27 mouse cellular contexts compared by ENCODE assay signal in genomic region chr6:127869121-127869520, GRCm38 (mm10). TPM values are rescaled to one million over a fixed set of nuclear protein-coding genes. Genes with fewer than 3 reads are reported as not detected.
DNase-seq lines count a peak whose midpoint lies in the region; ATAC-seq and TF ChIP-seq lines count a peak whose summit lies in the region.
"Had no signal": no experiment of that assay in that cellular context is flagged by ENCODE, and none has a peak within 500 bp of the region (broad histone marks: within the 10 kb centered on the region; RNA-seq: fewer than 3 reads in every experiment).

No protein-coding gene starts in this region.

- no peak for DNase-seq in forebrain, embryonic 10.5 days (ENCODE audit: extremely low spot score, low spot score)
- no peak for DNase-seq in forebrain, postnatal 0 days
- DNase-seq in adipocyte (ENCODE audit: low spot score): peak; percentile 33
- no peak for DNase-seq in embryonic facial prominence, embryonic 14.5 days (ENCODE audit: low spot score)
- no peak for DNase-seq in ovary, postnatal 36 days (ENCODE audit: low spot score)
- no peak for DNase-seq in lung, postnatal 10 days
- no peak for DNase-seq in embryo, embryonic 10 days (ENCODE audit: low spot score)
- DNase-seq: adrenal gland, postnatal 25 days; cerebellum, adult 18-20 months; cerebellum, postnatal 10 days; heart, postnatal 14 days; kidney, adult 2 months; left cerebral cortex, postnatal 4 days; lung, adult 2 months; lung, postnatal 14 days; retina, postnatal 1 day; right cerebral cortex, postnatal 14 days had no signal

- no peaks in the 10 kb centered on the region for H3K36me3 ChIP-seq in forebrain, embryonic 10.5 days (replicated peaks)
- H3K36me3 ChIP-seq in forebrain, postnatal 0 days (ENCODE audit: insufficient read depth): no peaks in the 10 kb centered on the region
- H3K36me3 ChIP-seq in embryonic facial prominence, embryonic 14.5 days (ENCODE audit: control insufficient read depth, insufficient read depth, low read length): no peaks in the 10 kb centered on the region
- no peaks in the 10 kb centered on the region for H3K36me3 ChIP-seq in limb, embryonic 13.5 days
- H3K36me3 ChIP-seq: forebrain, embryonic 15.5 days; midbrain, embryonic 13.5 days had no signal

- H3K4me1 ChIP-seq in forebrain, embryonic 10.5 days: peaks cover 18% of the 10 kb centered on the region
- no peaks in the 10 kb centered on the region for H3K4me1 ChIP-seq in forebrain, postnatal 0 days (ENCODE audit: insufficient read depth)
- peaks cover 34% of the 10 kb centered on the region for H3K4me1 ChIP-seq in embryonic facial prominence, embryonic 14.5 days (ENCODE audit: control insufficient read depth, insufficient read depth, low read length)
- peaks cover 29% of the 10 kb centered on the region for H3K4me1 ChIP-seq in limb, embryonic 13.5 days
- H3K4me1 ChIP-seq: midbrain, embryonic 13.5 days had no signal

- 84% methylated on average over 7 of the region's 7 CpGs for WGBS in forebrain, embryonic 10.5 days
- WGBS in forebrain, postnatal 0 days: 79% methylated on average over 7 of the region's 7 CpGs
- 55% methylated on average over 7 of the region's 7 CpGs for WGBS in embryonic facial prominence, embryonic 14.5 days
- WGBS in limb, embryonic 13.5 days: 72% methylated on average over 7 of the region's 7 CpGs

- H3K9ac ChIP-seq in forebrain, postnatal 0 days: no peak overlapping the region
- H3K9ac ChIP-seq in embryonic facial prominence, embryonic 14.5 days (ENCODE audit: low read depth, low read length): no peak overlapping the region
- H3K9ac ChIP-seq in limb, embryonic 13.5 days: no peak overlapping the region
- H3K9ac ChIP-seq: forebrain, embryonic 15.5 days; liver, embryonic 14.5 days; midbrain, embryonic 13.5 days had no signal

- no peak for ATAC-seq in forebrain, postnatal 0 days
- ATAC-seq in embryonic facial prominence, embryonic 14.5 days (ENCODE audit: low read depth): no peak
- no peak for ATAC-seq in limb, embryonic 13.5 days (ENCODE audit: low FRiP score, low read depth)
- ATAC-seq: forebrain, embryonic 15.5 days; hindbrain, embryonic 16.5 days; midbrain, embryonic 13.5 days had no signal

- no peaks in the 10 kb centered on the region for H3K9me3 ChIP-seq in forebrain, embryonic 10.5 days
- no peaks in the 10 kb centered on the region for H3K9me3 ChIP-seq in forebrain, postnatal 0 days (ENCODE audit: low read length)
- H3K9me3 ChIP-seq in embryonic facial prominence, embryonic 14.5 days (ENCODE audit: control insufficient read depth, low read length): 0 out of 2 replicates have a peak, but pooled peaks cover 4% of the 10 kb centered on the region
- no peaks in the 10 kb centered on the region for H3K9me3 ChIP-seq in limb, embryonic 13.5 days
- H3K9me3 ChIP-seq: forebrain, embryonic 15.5 days; midbrain, embryonic 13.5 days had no signal

- H3K4me3 ChIP-seq in forebrain, embryonic 10.5 days: no peak overlapping the region
- H3K4me3 ChIP-seq in forebrain, postnatal 0 days (ENCODE audit: low read depth, low read length): no peak overlapping the region
- H3K4me3 ChIP-seq in embryonic facial prominence, embryonic 14.5 days (ENCODE audit: low read depth, low read length): no peak overlapping the region
- no peak overlapping the region for H3K4me3 ChIP-seq in limb, embryonic 13.5 days
- H3K4me3 ChIP-seq: forebrain, embryonic 15.5 days; midbrain, embryonic 13.5 days had no signal

- H3K4me2 ChIP-seq in forebrain, postnatal 0 days (ENCODE audit: low read depth): no peak overlapping the region
- no peak overlapping the region for H3K4me2 ChIP-seq in embryonic facial prominence, embryonic 14.5 days (ENCODE audit: low read depth, low read length)
- H3K4me2 ChIP-seq in limb, embryonic 13.5 days (replicated peaks): no peak overlapping the region
- H3K4me2 ChIP-seq: forebrain, embryonic 15.5 days; midbrain, embryonic 13.5 days had no signal

- H3K27ac ChIP-seq in forebrain, embryonic 10.5 days: peak overlapping the region; percentile 12; the same call in 1 of the 2 replicates
- no peak overlapping the region for H3K27ac ChIP-seq in forebrain, postnatal 0 days (ENCODE audit: low read depth, low read length)
- peak overlapping the region; percentile 97 for H3K27ac ChIP-seq in embryonic facial prominence, embryonic 14.5 days (replicated peaks; ENCODE audit: low read depth, low read length)
- peak overlapping the region; percentile 3; the same call in 1 of the 2 replicates for H3K27ac ChIP-seq in limb, embryonic 13.5 days
- H3K27ac ChIP-seq: forebrain, embryonic 15.5 days; kidney, postnatal 0 days; liver, embryonic 14.5 days; midbrain, embryonic 13.5 days had no signal

- H3K27me3 ChIP-seq in forebrain, embryonic 10.5 days (ENCODE audit: poor library complexity, severe bottlenecking): no peaks in the 10 kb centered on the region
- H3K27me3 ChIP-seq in forebrain, postnatal 0 days (ENCODE audit: insufficient read depth, low read length): no peaks in the 10 kb centered on the region
- no peaks in the 10 kb centered on the region for H3K27me3 ChIP-seq in embryonic facial prominence, embryonic 14.5 days (replicated peaks; ENCODE audit: control insufficient read depth, insufficient read depth, low read length)
- H3K27me3 ChIP-seq in limb, embryonic 13.5 days: no peaks in the 10 kb centered on the region
- H3K27me3 ChIP-seq: forebrain, embryonic 15.5 days had no signal

- no peak for TF ChIP-seq CTCF in forebrain, postnatal 0 days (IDR thresholded peaks at IDR 0.05; ENCODE audit: low read depth)

RNA-seq across cellular contexts. Expression of gene Tspan11, which starts 18.3 kb away (rescaled TPM):
- 3.6 and 3.9 TPM in 2 replicates for polyA plus RNA-seq in forebrain, embryonic 10.5 days (2016; fragmentation: Nextera tagmentation; extraction: Ambion mirVana)
- 5.9 and 6.4 TPM in 2 replicates for total RNA-seq in forebrain, postnatal 0 days (2014; rRNA removed)
- 6.8 and 7.6 TPM in 2 replicates for polyA plus RNA-seq in forebrain, postnatal 0 days (2015; fragmentation: Nextera tagmentation; extraction: Ambion mirVana)
- polyA plus RNA-seq in embryonic facial prominence, embryonic 14.5 days (2014; fragmentation: Nextera tagmentation; extraction: Ambion mirVana): 21.9 and 22.1 TPM in 2 replicates
- 19.6 and 21.1 TPM in 2 replicates for polyA plus RNA-seq in limb, embryonic 13.5 days (2015; fragmentation: Nextera tagmentation; extraction: Ambion mirVana)
- total RNA-seq: common myeloid progenitor, adult 5-6 weeks; megakaryocyte, adult 5-6 weeks; MEL; monocyte, adult 5-6 weeks had no signal
